Mouse (Mus musculus) CH12.LX (cell line): ENCODE data around the gene Ubash3b. TPM values are rescaled to one million over a fixed set of nuclear protein-coding genes. Genes with fewer than 3 reads are reported as not detected.

Source experiments
- DNase-seq: peaks from one replicate; pipeline ENCODE4 v3.0.0-alpha.2; 2013; ENCODE audit errors: extremely low read depth
- H3K27ac ChIP-seq: 2 replicates; pipeline ENCODE4 v1.5.1; 2012; ENCODE audit warnings: low read depth, mild to moderate bottlenecking, control low read depth, moderate library complexity; ENCODE audit not compliant: insufficient read depth
- H3K27me3 ChIP-seq: replicated peaks from 2 replicates; pipeline ENCODE3; 2012; ENCODE audit warnings: inconsistent platforms
- H3K36me3 ChIP-seq, 2 experiments: replicated peaks in 1 of 2; 2 replicates each; pipeline versions ENCODE3 to v1.6.1; 2012; ENCODE audit warnings: inconsistent platforms in 1 of 2, low read length in 1 of 2, mild to moderate bottlenecking in 1 of 2, mixed read lengths in 1 of 2, moderate library complexity in 1 of 2; ENCODE audit not compliant: control insufficient read depth in 1 of 2, insufficient read depth in 1 of 2
- H3K4me1 ChIP-seq, 2 experiments: 2 replicates each; pipeline ENCODE4 v1.6.1; 2012; ENCODE audit warnings: inconsistent platforms in 1 of 2, moderate library complexity in 1 of 2; ENCODE audit not compliant: insufficient read depth in 2 of 2, control insufficient read depth in 1 of 2
- H3K4me2 ChIP-seq: 2 replicates; pipeline ENCODE4 v1.6.1; 2012; ENCODE audit warnings: low read depth, mild to moderate bottlenecking, control low read depth; ENCODE audit not compliant: poor library complexity, insufficient read depth, severe bottlenecking
- H3K4me3 ChIP-seq, 3 experiments: fragments of 150-350 bp in 1 of 3; sonication (generic) in 1 of 3; replicated peaks in 1 of 3; 2 replicates each; pipeline versions ENCODE3 to v1.5.1; 2011 to 2012; ENCODE audit warnings: low read depth in 2 of 3, low read length in 2 of 3, mild to moderate bottlenecking in 2 of 3, moderate library complexity in 2 of 3, control low read depth in 1 of 3, improper control_type of control experiment in 1 of 3, inconsistent platforms in 1 of 3, mixed read lengths in 1 of 3; ENCODE audit not compliant: poor library complexity in 1 of 3
- H3K79me2 ChIP-seq: replicated peaks from 2 replicates; pipeline ENCODE4 v1.6.1; 2012; ENCODE audit warnings: mild to moderate bottlenecking, moderate library complexity; ENCODE audit not compliant: control insufficient read depth, poor library complexity, insufficient read depth, severe bottlenecking; ENCODE audit errors: extremely low read depth
- H3K9ac ChIP-seq: 2 replicates; pipeline ENCODE4 v1.6.1; 2012; ENCODE audit warnings: low read depth, mild to moderate bottlenecking, control low read depth, moderate library complexity; ENCODE audit not compliant: insufficient read depth
- H3K9me3 ChIP-seq: replicated peaks from 2 replicates; pipeline ENCODE3; 2012; ENCODE audit warnings: low read length, inconsistent platforms, mixed read lengths
- BHLHE40 ChIP-seq: IDR thresholded peaks from 2 replicates; pipeline ENCODE4 v1.6.1; 2011; ENCODE audit warnings: mild to moderate bottlenecking, low read depth, low read length, improper control_type of control experiment
- CHD1 ChIP-seq: IDR thresholded peaks from 2 replicates; pipeline ENCODE4 v1.6.1; 2012; ENCODE audit warnings: low read depth, low read length, improper control_type of control experiment, inconsistent platforms
- CHD2 ChIP-seq: IDR thresholded peaks from 2 replicates; pipeline ENCODE4 v1.6.1; 2011; ENCODE audit warnings: low read length, improper control_type of control experiment
- CTCF ChIP-seq, 2 experiments: IDR thresholded peaks in 1 of 2; conservative IDR thresholded peaks in 1 of 2; 2 replicates each; pipeline ENCODE4 v1.5.1; 2011 to 2012; ENCODE audit warnings: low read depth in 2 of 2, low read length in 2 of 2, improper control_type of control experiment in 1 of 2, inconsistent platforms in 1 of 2, mild to moderate bottlenecking in 1 of 2, moderate library complexity in 1 of 2
- E2F4 ChIP-seq: IDR thresholded peaks from 2 replicates; pipeline ENCODE4 v1.6.1; 2011; ENCODE audit warnings: low read depth, low read length, improper control_type of control experiment; ENCODE audit not compliant: insufficient replicate concordance
- ELF1 ChIP-seq: IDR thresholded peaks from 2 replicates; pipeline ENCODE4 v1.6.1; 2014; ENCODE audit warnings: low read depth, mild to moderate bottlenecking, inconsistent platforms, low read length, improper control_type of control experiment
- EP300 ChIP-seq: IDR thresholded peaks from 2 replicates; pipeline ENCODE4 v1.6.1; 2011; ENCODE audit warnings: low read length, improper control_type of control experiment
- GABPA ChIP-seq: IDR thresholded peaks from 2 replicates; pipeline ENCODE4 v1.6.1; 2012; ENCODE audit warnings: low read depth, low read length, improper control_type of control experiment, inconsistent platforms; ENCODE audit not compliant: insufficient replicate concordance
- HCFC1 ChIP-seq: IDR thresholded peaks from 2 replicates; pipeline ENCODE4 v1.6.1; 2012; ENCODE audit warnings: low read depth, mild to moderate bottlenecking, inconsistent platforms, low read length, improper control_type of control experiment
- IRF4 ChIP-seq: IDR thresholded peaks from 2 replicates; pipeline ENCODE4 v1.6.1; 2014; ENCODE audit warnings: low read depth, mild to moderate bottlenecking, inconsistent platforms, low read length, improper control_type of control experiment
- JUN ChIP-seq: IDR thresholded peaks from 2 replicates; pipeline ENCODE4 v1.6.1; 2011; ENCODE audit warnings: low read depth, mild to moderate bottlenecking, low read length, improper control_type of control experiment, moderate library complexity; ENCODE audit not compliant: insufficient read depth
- JUND ChIP-seq: conservative IDR thresholded peaks from 2 replicates; pipeline ENCODE4 v1.6.1; 2011; ENCODE audit warnings: low read depth, low read length, improper control_type of control experiment
- KAT2A ChIP-seq: IDR thresholded peaks from 2 replicates; pipeline ENCODE4 v1.6.1; 2012; ENCODE audit warnings: low read length, improper control_type of control experiment, inconsistent platforms; ENCODE audit not compliant: insufficient replicate concordance
- MAX ChIP-seq: IDR thresholded peaks from 2 replicates; pipeline ENCODE4 v1.6.1; 2011; ENCODE audit warnings: low read length, improper control_type of control experiment
- MAZ ChIP-seq: IDR thresholded peaks from 2 replicates; pipeline ENCODE4 v1.6.1; 2012; ENCODE audit warnings: low read depth, mild to moderate bottlenecking, inconsistent platforms, low read length, improper control_type of control experiment, moderate library complexity
- MEF2A ChIP-seq: IDR thresholded peaks from 2 replicates; pipeline ENCODE4 v1.6.1; 2014; ENCODE audit warnings: low read depth, mild to moderate bottlenecking, inconsistent platforms, low read length, improper control_type of control experiment, borderline replicate concordance
- MXI1 ChIP-seq: IDR thresholded peaks from 2 replicates; pipeline ENCODE4 v1.6.1; 2011; ENCODE audit warnings: mild to moderate bottlenecking, low read depth, low read length, improper control_type of control experiment
- MYC ChIP-seq: IDR thresholded peaks from 2 replicates; pipeline ENCODE4 v1.6.1; 2011; ENCODE audit warnings: low read depth, mild to moderate bottlenecking, improper control_type of control experiment, low read length
- NELFE ChIP-seq: IDR thresholded peaks from 2 replicates; pipeline ENCODE4 v1.6.1; 2011; ENCODE audit warnings: low read depth, low read length, improper control_type of control experiment
- PAX5 ChIP-seq: IDR thresholded peaks from 2 replicates; pipeline ENCODE4 v1.6.1; 2012; ENCODE audit warnings: low read length, inconsistent platforms, mixed read lengths
- RAD21 ChIP-seq: IDR thresholded peaks from 2 replicates; pipeline ENCODE4 v1.6.1; 2011; ENCODE audit warnings: low read depth, mild to moderate bottlenecking, low read length, improper control_type of control experiment, moderate library complexity
- RCOR1 ChIP-seq: conservative IDR thresholded peaks from 2 replicates; pipeline ENCODE4 v1.6.1; 2012; ENCODE audit warnings: low read depth, mild to moderate bottlenecking, inconsistent platforms, low read length, improper control_type of control experiment
- SIN3A ChIP-seq: IDR thresholded peaks from 2 replicates; pipeline ENCODE4 v1.6.1; 2012; ENCODE audit warnings: low read length, improper control_type of control experiment, inconsistent platforms
- SMC3 ChIP-seq: IDR thresholded peaks from 2 replicates; pipeline ENCODE4 v1.6.1; 2011; ENCODE audit warnings: low read depth, low read length, improper control_type of control experiment
- TCF12 ChIP-seq: IDR thresholded peaks from 2 replicates; pipeline ENCODE4 v1.6.1; 2014; ENCODE audit warnings: low read depth, mild to moderate bottlenecking, inconsistent platforms, low read length, improper control_type of control experiment
- USF2 ChIP-seq: conservative IDR thresholded peaks from 2 replicates; pipeline ENCODE4 v1.6.1; 2011; ENCODE audit warnings: low read depth, low read length, improper control_type of control experiment
- ZKSCAN1 ChIP-seq: IDR thresholded peaks from 2 replicates; pipeline ENCODE4 v1.6.1; 2012; ENCODE audit warnings: low read depth, inconsistent platforms, low read length, improper control_type of control experiment, borderline replicate concordance
- dilution Hi-C: fragments of 300-500 bp; cut with MboI; formaldehyde crosslinking; loops from 2 replicates; pipeline ENCODE4 v1.14.3; 2020; ENCODE audit warnings: low sequenced_read_pairs; ENCODE audit not compliant: extremely low pct_unique_long_range_greater_than_20kb, extremely low pct_ligation_motif_present
- in situ Hi-C: fragments of 300-500 bp; cut with MboI; formaldehyde crosslinking; loops from 3 replicates; pipeline ENCODE4 v1.14.3; 2019; ENCODE audit warnings: low sequenced_read_pairs, low pct_ligation_motif_present, low pct_unique_long_range_greater_than_20kb, mixed read lengths
- polyA plus RNA-seq: library from polyadenylated mRNA; unstranded; fragments of >175 nt; gene quantifications from 2 replicates; pipeline ENCODE4 v1.2.1, GENCODE M21; 2012; ENCODE audit warnings: low read depth; ENCODE audit not compliant: insufficient read length
- total RNA-seq, 2 experiments: library from RNA; depleted of rRNA; stranded (reverse); fragments of 300-350 nt in 1 of 2; fragments of >200 nt in 1 of 2; gene quantifications; 2 replicates each; pipeline ENCODE4 v1.2.3; 2012 to 2014

Ubash3b gene
- total and polyA plus RNA-seq, 3 experiments: 2.8 to 4.6 (median 4.2) TPM

DNA sequence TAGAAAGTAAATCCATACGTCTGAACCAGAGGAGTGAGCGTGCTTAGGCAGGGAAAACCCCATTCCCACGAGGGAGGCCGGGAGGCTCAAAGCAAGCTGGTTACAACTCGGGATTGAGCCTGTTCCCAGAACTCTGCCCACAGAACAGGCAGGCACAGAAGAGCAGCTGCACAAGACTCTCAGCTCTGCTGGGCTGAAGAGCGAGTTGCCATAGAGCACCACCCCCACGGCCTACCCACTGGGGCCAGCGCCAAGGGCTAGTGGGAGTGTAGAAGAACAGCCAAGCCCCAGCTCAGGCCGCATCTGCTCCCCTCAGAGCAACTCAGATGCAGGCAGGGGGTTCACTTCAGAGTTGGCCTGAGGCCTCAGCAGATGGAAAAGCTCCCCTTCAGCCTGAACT lies 107.3 kb downstream of the Ubash3b start:
- peaks cover 0 to 11% of the 10 kb centered on the region in 2 experiments for H3K36me3 ChIP-seq
- no peak overlapping the region for H3K9ac ChIP-seq
- H3K27me3 ChIP-seq: no peaks in the 10 kb centered on the region
- in situ Hi-C loops (loop anchor here (5.0 kb wide), 1 partner anchor 123 kb away; no protein-coding TSS in a partner anchor), dilution Hi-C loops (no loop called here)
- H3K4me2 ChIP-seq: no peak overlapping the region
- TF ChIP-seq CTCF (conservative IDR thresholded peaks at IDR 0.05 in 1 of 2, IDR thresholded peaks at IDR 0.05 in 1 of 2; ENCODE audit: low read depth in 2 of 2, low read length in 2 of 2) (no peak), MYC (no peak), MAX (no peak), GABPA (no peak), TCF12 (no peak), IRF4 (no peak), JUN (no peak), EP300 (no peak), PAX5 (no peak), JUND (no peak), CHD2 (no peak), MEF2A (no peak), KAT2A (no peak), ELF1 (no peak), ZKSCAN1 (no peak), MAZ (no peak), CHD1 (no peak)
- H3K4me1 ChIP-seq: peaks cover 8 to 47% of the 10 kb centered on the region in 2 experiments; a peak in 3 of 4 replicates
- H3K27ac ChIP-seq: no peak overlapping the region
- H3K79me2 ChIP-seq: no peaks in the 10 kb centered on the region
- H3K4me3 ChIP-seq: no peak overlapping the region
- DNase-seq: no peak
- H3K9me3 ChIP-seq: no peaks in the 10 kb centered on the region

DNA sequence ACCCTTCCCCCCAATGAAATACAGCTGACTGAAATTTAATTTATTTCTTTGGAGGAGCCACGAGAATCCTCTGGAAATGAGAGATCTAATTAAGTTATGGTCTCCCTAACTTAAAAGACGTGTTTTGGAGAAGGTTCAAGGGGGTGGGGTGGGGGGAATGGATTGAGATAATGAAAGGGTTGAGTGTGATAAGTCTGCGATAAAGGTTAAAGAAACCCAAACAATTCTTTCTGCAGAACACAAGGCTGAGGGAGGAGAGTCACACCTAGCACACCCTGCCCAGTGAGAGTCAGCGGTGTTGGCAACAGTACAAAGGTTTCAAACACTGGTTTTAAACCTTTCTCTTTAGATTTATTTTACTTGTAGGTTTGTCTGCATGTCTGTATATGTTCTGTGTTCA lies 108.0 kb downstream of the Ubash3b start:
- Histone ChIP-seq H3K27ac (no peak overlapping the region), H3K36me3 (peaks cover 0 to 13% of the 10 kb centered on the region in 2 experiments), H3K27me3 (no peaks in the 10 kb centered on the region), H3K9ac (no peak overlapping the region), H3K79me2 (no peaks in the 10 kb centered on the region), H3K9me3 (no peaks in the 10 kb centered on the region), H3K4me1 (peaks cover 8 to 41% of the 10 kb centered on the region in 2 experiments; a peak in 3 of 4 replicates), H3K4me3 (no peak overlapping the region), H3K4me2 (no peak overlapping the region)
- dilution Hi-C loops: no loop called here
- TF ChIP-seq NELFE: no peak
- TF ChIP-seq RAD21: no peak
- TF ChIP-seq HCFC1: no peak
- TF ChIP-seq USF2: no peak
- TF ChIP-seq BHLHE40: no peak
- no peak for TF ChIP-seq EP300
- TF ChIP-seq GABPA: no peak
- TF ChIP-seq IRF4: no peak
- no peak for TF ChIP-seq MXI1
- no peak for TF ChIP-seq MAX
- TF ChIP-seq SMC3: no peak
- no peak for TF ChIP-seq MAZ
- TF ChIP-seq JUND: no peak
- no peak for TF ChIP-seq KAT2A
- no peak for TF ChIP-seq RCOR1
- no peak for TF ChIP-seq E2F4
- TF ChIP-seq JUN: no peak
- no peak for TF ChIP-seq SIN3A
- TF ChIP-seq MEF2A: no peak
- no peak for DNase-seq
- in situ Hi-C loops: loop anchor here (5.0 kb wide), 1 partner anchor 124 kb away; no protein-coding TSS in a partner anchor
